Mouse (Mus musculus) midbrain, postnatal 0 days (tissue): ENCODE results near the gene Iqcn. TPM values are rescaled to one million over a fixed set of nuclear protein-coding genes. Genes with fewer than 3 reads are reported as not detected.

ENCODE experiments used
- ATAC-seq: fragments of 200-750 bp; cut with Nextera tagmentation; 2 replicates; pipeline ENCODE4 v1.8.0; 2017; ENCODE audit warnings: moderate number of reproducible peaks, mild to moderate bottlenecking, moderate TSS enrichment, moderate library complexity; ENCODE audit not compliant: low FRiP score
- DNase-seq: peaks from one replicate; pipeline ENCODE4 v3.0.0-alpha.2; 2015; ENCODE audit warnings: low spot score
- H3K27ac ChIP-seq: fragments of 300-500 bp; sonication (generic); 2 replicates; pipeline ENCODE4 v1.5.1; 2014; ENCODE audit warnings: low read depth, mild to moderate bottlenecking, low read length, mixed read lengths
- H3K27me3 ChIP-seq: fragments of 300-500 bp; sonication (generic); 2 replicates; pipeline ENCODE4 v1.6.1; 2014; ENCODE audit warnings: low read length, control low read depth, mixed read lengths; ENCODE audit not compliant: insufficient read depth
- H3K36me3 ChIP-seq: fragments of 300-500 bp; sonication (generic); 2 replicates; pipeline ENCODE4 v1.6.1; 2014; ENCODE audit warnings: low read length, control low read depth, mixed read lengths; ENCODE audit not compliant: insufficient read depth
- H3K4me1 ChIP-seq: fragments of 300-500 bp; sonication (generic); 2 replicates; pipeline ENCODE4 v1.6.1; 2014; ENCODE audit warnings: mild to moderate bottlenecking, control low read depth, antibody characterized with exemption, low read length, mixed read lengths; ENCODE audit not compliant: insufficient read depth
- H3K4me2 ChIP-seq: fragments of 300-500 bp; sonication (generic); 2 replicates; pipeline ENCODE4 v1.6.1; 2014; ENCODE audit warnings: low read depth, mild to moderate bottlenecking, low read length, mixed read lengths; ENCODE audit not compliant: poor library complexity, severe bottlenecking
- H3K4me3 ChIP-seq: fragments of 300-500 bp; sonication (generic); 2 replicates; pipeline ENCODE4 v1.5.1; 2014; ENCODE audit warnings: low read depth, mild to moderate bottlenecking, low read length, moderate library complexity
- H3K9ac ChIP-seq: fragments of 300-500 bp; sonication (generic); replicated peaks from 2 replicates; pipeline ENCODE4 v1.6.1; 2014; ENCODE audit warnings: mild to moderate bottlenecking, low read length, moderate library complexity, mixed read lengths; ENCODE audit not compliant: poor library complexity, severe bottlenecking
- H3K9me3 ChIP-seq: fragments of 300-500 bp; sonication (generic); 2 replicates; pipeline ENCODE4 v1.6.1; 2016; ENCODE audit warnings: low read length, control low read depth
- CTCF ChIP-seq: IDR thresholded peaks from 2 replicates; pipeline ENCODE4 v1.5.1; 2016; ENCODE audit warnings: antibody characterized with exemption, mild to moderate bottlenecking
- WGBS: fragments of 180-500 bp; shearing (Covaris S2); extraction: QIAGEN DNeasy Blood & Tissue Kit; methylation state at CpG from one replicate; pipeline ENCODE4 v1.1.7; 2014; 5-methylcytosine and 5-hydroxymethylcytosine counted together
- polyA plus RNA-seq: library from polyadenylated mRNA; unstranded; fragments of >200 nt; fragmentation: Nextera tagmentation; extraction: Ambion mirVana; gene quantifications from 2 replicates; pipeline ENCODE4 v1.2.1, GENCODE M21; 2015
- total RNA-seq: library from RNA; depleted of rRNA; stranded (reverse); fragments of >200 nt; gene quantifications from 2 replicates; pipeline ENCODE4 v1.2.3, GENCODE M21; 2014

The Iqcn gene
- total and polyA plus RNA-seq, 2 experiments from 2014 or later: 0.06 to 0.22 TPM

DNA sequence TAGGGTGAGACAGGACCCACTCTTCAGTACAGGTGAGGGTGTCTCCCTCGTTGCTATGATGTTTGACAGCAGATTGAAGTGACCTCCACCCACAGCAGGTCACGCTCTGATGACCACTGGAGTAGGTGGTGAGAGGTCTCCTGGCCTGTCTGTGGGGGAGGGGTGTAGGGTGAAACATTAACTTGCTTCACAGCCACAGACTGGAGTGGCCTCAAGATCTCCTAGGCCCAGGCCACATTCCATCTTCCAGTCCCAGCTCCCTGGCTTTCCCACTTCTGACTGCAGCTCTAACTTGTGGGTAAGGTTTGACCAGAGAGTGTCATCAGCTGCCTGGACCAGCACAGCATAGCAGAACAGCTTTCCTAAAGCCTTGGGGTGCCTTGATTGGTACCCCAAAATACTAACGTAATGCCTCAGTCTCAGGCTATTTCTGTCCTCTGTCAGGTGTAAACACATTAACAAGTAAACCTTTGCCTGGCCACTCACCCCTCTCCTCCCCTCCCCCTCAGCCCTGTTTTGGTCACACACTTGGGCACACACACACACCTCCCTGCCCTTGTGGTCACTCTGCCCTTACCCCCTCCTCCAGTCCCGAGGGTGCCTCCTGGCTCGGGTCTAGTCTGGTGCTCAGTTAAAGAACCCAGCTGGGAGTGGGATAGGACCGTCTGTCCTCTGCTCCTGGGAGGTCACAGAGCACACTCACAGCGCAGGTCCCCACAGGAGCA lies 20.4 kb downstream of the Iqcn start, which contains the start of gene Pde4c:
Pde4c (plus strand) TSS at position 235 of the 725 bp plus-strand sequence.
- Histone ChIP-seq H3K9me3 (no peaks in the 10 kb centered on the region), H3K4me3 (no peak within 1 kb of the TSS), H3K4me1 (no peaks in the 10 kb centered on the region), H3K27ac (no peak within 1 kb of the TSS), H3K9ac (no peak within 1 kb of the TSS), H3K36me3 (no peaks in the 10 kb centered on the region), H3K4me2 (no peak within 1 kb of the TSS), H3K27me3 (no peaks in the 10 kb centered on the region)
- TF ChIP-seq CTCF: no peak
- 62% methylated on average over 7 of the region's 7 CpGs for WGBS
- ATAC-seq (no peak), DNase-seq (no peak)

- H3K9ac ChIP-seq: no peak overlapping the region
- WGBS: 83% methylated on average over 12 of the region's 12 CpGs
- no peaks in the 10 kb centered on the region for H3K9me3 ChIP-seq
- no peak for TF ChIP-seq CTCF
- H3K36me3 ChIP-seq: no peaks in the 10 kb centered on the region
- ATAC-seq: no peak
- H3K4me3 ChIP-seq: no peak overlapping the region
- DNase-seq: no peak
- H3K27me3 ChIP-seq: 0 out of 2 replicates have a peak, but pooled peaks cover 1% of the 10 kb centered on the region
- H3K4me1 ChIP-seq: no peaks in the 10 kb centered on the region
- H3K27ac ChIP-seq: no peak overlapping the region
- H3K4me2 ChIP-seq: no peak overlapping the region
Measured at GRCm38 (mm10) chr8:70724216-70724615, 21.0 kb downstream of the Iqcn start.

- no peak overlapping the region for H3K27ac ChIP-seq
- H3K9me3 ChIP-seq: no peaks in the 10 kb centered on the region
- no peaks in the 10 kb centered on the region for H3K36me3 ChIP-seq
- no peak overlapping the region for H3K4me3 ChIP-seq
- no peak overlapping the region for H3K9ac ChIP-seq
- no peak overlapping the region for H3K4me2 ChIP-seq
- no peak for TF ChIP-seq CTCF
- no peak for ATAC-seq
- peaks cover 8% of the 10 kb centered on the region for H3K27me3 ChIP-seq
- 27% methylated on average over 14 of the region's 14 CpGs for whole genome bisulfite sequencing
- DNase-seq: no peak
- no peaks in the 10 kb centered on the region for H3K4me1 ChIP-seq
Measured at GRCm38 (mm10) chr8:70725792-70726447, 22.7 kb downstream of the Iqcn start.

GRCm38 (mm10) chr8:70726721-70727120 lies 23.5 kb downstream of the Iqcn start:
- Histone ChIP-seq H3K4me1 (no peaks in the 10 kb centered on the region), H3K27ac (no peak overlapping the region), H3K9ac (no peak overlapping the region), H3K27me3 (peaks cover 8% of the 10 kb centered on the region), H3K4me3 (no peak overlapping the region), H3K36me3 (no peaks in the 10 kb centered on the region), H3K4me2 (no peak overlapping the region), H3K9me3 (no peaks in the 10 kb centered on the region)
- DNase-seq (no peak), ATAC-seq (no peak)
- TF ChIP-seq CTCF: no peak
- WGBS: 42% methylated on average over 11 of the region's 11 CpGs

DNA sequence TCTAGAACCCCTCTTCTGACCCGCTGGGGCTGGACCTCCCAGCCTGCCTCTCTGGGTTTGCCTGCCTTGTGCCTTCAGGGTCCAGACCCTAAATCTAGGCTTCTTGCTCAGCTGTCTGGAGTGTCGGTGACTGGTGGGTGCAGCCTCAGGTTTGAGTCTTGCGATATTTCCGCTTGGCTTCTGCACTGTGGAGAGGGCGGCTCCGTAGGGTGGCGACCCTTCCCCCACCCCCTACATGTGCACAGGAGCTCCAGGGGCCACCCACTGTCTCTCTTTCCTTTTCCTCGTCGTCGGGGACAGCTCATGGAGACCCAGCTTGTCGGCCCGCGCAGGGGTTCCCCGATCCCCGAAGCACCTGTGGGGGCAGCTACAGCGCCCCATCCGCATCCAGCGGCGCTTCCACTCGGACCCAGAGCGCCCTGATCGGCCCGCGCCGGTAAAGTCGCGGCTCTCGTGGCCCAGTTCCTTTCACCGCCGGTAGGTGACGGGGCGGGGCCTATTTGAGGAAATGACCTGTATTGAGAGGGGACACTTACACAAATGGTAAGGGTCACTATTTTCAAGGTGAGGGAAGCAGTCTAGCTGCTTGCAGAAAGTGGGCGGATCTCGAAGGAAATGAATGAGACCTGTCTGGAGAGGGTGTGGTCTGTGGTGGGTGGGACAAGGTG lies 26.7 kb downstream of the Iqcn start:
- WGBS: 8% methylated on average over 34 of the region's 34 CpGs

More for the DNA sequence above, 26.7 kb downstream of the Iqcn start:
- DNase-seq: no peak
- Histone ChIP-seq H3K36me3 (no peaks in the 10 kb centered on the region), H3K9me3 (no peaks in the 10 kb centered on the region), H3K4me1 (no peaks in the 10 kb centered on the region), H3K27ac (no peak overlapping the region), H3K9ac (0 out of 2 replicates have a peak overlapping the region, but pooled peaks have one; percentile 2), H3K4me2 (peak overlapping the region; percentile 23; the same call in 1 of the 2 replicates), H3K27me3 (peaks cover 14% of the 10 kb centered on the region), H3K4me3 (peak overlapping the region; percentile 9; the same call in 1 of the 2 replicates)
- TF ChIP-seq CTCF: peak; percentile 41
- no peak for ATAC-seq
